Mouse (Mus musculus): ENCODE measurements at regions not wholly inside any gene's neighbourhood (a gene's known extent, or its start where the extent isn't known, plus 50 kb on each side); places are given as distances from the start of the nearest gene placed in this dataset.
A peak's percentile ranks its signal among the peaks of the same experiment; 100 is the strongest.

DNA sequence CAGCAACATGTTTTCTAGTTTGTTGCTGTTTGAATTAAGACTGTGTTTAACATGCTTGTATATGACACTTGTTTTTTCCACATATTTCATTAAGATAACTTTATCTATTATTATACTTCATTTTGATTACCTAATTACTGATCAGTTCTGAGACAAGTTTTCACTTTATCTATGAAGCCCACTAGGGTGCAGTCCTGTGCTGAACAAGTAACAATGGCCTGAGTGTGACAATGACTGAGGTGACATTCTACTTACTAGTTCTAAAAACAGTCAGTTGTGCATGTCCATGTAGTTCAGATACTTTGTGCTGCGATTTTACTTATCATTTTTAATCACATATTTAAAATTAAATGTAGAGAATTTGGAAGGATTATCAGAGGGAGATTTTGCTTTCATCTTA lies 1795.2 kb upstream of the Gm37988 start:
- DNase-seq, result no peak

DNA sequence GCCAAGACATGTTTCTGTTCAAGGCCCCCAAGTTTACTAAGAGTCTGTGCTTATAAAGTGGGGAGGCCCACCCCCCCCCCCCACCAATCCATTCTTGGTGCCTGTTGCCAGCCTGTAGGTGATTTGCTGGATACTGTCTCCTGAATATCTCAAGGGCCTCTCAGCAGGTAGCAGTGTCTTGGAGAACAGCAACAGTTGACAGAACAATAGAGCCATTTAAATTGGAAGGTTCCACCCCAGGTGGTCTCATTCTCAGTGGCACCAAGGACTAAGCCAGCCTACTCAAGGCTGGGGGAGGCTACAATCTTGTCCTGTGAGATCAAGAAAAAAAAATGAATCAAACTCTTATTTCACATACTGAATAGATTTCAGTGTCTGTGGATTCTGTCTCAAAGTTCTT lies 1744.9 kb upstream of the Gm37988 start:
- no peak for DNase-seq

DNA sequence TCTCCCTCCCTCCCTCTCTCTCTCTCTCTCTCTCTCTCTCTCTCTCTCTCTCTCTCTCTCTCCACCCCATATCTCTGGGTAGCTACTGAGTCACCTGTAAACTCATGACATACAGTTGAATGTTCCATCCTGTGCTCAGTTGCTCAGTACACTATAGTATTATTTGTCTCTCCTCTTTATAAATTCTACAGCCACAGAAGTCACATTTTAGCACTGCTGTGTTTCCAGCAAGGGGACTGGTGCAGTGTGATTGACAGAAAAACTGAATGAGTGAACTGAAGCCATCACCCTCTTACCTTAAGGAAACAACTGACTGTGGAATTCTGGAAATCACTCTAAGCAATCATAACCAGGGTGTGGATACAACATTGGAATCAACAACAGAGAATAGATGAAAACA lies 1713.3 kb upstream of the Gm37988 start:
- DNase-seq, result no peak

DNA sequence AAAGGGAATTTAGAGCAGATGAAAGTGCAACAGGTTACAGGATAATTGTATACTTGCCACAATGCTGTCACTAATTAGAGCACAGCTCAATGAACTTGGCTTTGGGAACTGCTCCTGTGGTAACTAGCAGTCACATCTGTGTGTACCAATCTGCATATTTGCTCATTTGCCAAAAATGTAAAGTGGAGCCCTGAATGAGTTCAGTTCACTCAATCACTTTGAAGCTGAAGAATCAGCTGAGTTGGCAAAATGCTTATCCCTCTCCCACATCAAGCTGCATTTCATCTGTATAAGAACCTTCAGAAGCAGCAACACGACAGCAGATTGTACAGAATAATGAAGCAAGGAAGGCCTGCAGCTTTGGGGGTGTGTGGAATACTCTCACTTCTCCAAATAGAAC lies 1712.8 kb upstream of the Gm37988 start:
- DNase-seq, result no peak

DNA sequence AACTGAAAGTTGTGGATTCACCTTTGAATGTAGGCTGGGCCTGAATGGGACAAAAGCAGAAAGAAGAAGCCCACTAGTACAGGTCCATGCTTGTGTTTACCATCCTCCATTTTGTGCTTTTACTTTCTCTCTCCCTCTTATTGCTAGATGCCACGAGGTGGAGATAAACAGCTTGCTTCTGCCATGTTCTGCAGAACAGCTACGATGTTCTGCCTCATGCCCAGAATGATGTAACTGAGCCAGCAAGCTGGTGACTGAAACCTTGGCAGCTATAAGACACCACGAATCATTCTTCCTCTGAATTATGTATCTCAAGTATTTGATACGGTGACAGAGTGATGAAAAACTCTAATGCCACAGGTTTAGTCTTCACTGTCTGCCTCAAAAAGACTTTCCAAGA lies 1694.1 kb upstream of the Gm37988 start:
- DNase-seq, result no peak

DNA sequence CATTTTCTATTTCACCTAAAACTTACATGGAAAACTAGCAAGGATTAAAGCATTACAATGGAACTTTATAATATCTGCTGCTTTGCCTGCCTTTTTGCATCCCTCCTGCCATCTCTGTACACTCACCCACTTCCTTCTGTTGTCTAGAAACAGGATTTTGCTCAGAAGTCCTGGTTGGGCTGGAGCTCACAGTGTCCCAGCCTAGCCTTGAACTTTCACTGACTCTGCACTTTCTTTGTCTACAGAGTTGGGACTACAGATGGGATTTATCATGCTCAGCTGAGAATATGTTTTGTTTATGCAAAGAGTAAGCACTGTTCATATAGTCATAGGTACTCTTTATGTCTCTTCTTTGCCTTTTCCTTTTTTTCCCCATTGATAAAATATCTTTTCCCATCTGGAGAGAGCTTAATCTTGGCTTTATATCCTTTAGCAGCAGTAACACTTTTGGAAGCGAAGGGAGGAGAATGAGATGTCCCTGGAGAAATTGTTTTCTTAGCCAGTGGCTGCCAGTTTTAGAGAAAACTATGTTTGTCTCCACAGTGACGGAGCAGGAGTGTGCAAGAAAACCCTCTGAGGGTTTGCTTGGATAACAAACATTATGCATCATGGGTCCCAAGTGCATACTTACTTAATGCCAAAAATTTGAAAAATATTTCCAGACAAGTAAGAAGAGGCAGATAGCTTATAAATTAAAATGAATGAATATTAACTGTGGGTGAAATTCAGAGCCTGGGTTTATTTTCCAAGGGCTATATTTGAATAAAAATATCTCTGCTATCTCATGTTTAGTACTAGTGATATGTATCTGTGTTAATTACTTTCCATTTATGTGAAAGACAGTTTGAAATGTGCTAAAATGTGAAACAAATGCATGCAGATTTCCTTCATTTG lies 1687.9 kb upstream of the Gm37988 start:
- DNase-seq, result no peak

DNA sequence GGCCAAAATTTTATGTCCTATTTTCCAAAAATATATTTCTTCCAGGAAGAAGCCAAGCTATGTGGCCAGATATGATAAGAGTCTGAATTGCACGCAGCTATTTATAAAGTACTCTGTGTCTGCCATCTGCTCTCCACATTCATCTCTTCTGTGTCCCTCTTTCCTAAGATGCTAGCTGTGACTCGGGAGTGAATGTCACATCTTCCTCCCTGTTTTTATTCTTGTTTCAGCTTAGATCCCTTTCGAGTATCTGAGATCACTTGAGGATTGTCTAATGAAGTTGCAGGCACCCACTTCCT lies 1687.4 kb upstream of the Gm37988 start:
- DNase-seq, result no peak

DNA sequence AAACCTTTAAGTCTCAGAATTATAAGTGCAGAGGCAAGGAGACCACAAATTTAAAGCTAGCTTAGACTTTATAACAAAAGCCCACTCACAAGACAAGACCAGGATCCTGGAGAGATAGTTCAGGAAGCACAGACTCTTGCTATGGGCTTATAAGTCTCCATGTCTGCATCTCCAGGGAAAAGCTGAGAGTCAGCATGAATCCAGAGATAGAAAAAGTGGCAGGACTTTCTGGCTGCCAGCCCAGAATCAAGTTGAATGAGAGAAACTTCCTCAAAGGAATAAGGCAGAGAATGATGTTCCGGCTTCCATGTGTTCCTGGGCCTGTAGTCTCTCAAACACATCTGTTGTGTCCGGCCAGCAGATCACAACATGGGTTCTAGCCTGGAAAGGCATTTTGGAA lies 1686.4 kb upstream of the Gm37988 start:
- DNase-seq, result peak; percentile 75

DNA sequence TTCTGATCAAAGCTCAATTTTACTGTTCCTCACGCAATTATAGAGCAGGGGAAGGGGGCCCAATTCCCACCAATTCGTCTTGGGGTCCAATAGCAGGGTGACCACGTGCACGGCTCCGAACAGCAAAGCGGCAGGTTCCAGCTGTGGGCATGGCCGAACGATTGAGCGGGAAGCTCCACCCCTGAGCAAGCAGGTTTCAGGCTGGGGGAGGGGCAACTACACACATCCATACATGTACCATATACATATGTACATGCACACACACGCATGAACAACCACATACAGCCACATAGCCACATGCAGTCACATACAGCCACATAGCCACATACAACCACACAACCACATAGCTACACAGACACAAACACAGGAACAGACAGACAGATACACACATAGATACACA lies 1685.9 kb upstream of the Gm37988 start:
- no peak for DNase-seq
